Mouse (Mus musculus): ENCODE data around the gene Tbata.

Gene Tbata

GRCm38 (mm10) chr10:61171654-61172053 is at the start of gene Tbata:
Tbata (plus strand) TSS chr10:61171954.
- no peak for DNase-seq (ENCODE audit: low spot score)

- no peak for DNase-seq (ENCODE audit: low spot score)
Measured at GRCm38 (mm10) chr10:61123276-61123913, 48.4 kb upstream of the Tbata start.

GRCm38 (mm10) chr10:61124462-61124861 is 47.3 kb upstream of the Tbata start:
- DNase-seq (ENCODE audit: low spot score) = no peak

- no peak for DNase-seq (ENCODE audit: low spot score)
Measured at GRCm38 (mm10) chr10:61128701-61129365, 42.9 kb upstream of the Tbata start.

GRCm38 (mm10) chr10:61130959-61131358 is 40.8 kb upstream of the Tbata start:
- DNase-seq (ENCODE audit: low spot score) = no peak

- DNase-seq (ENCODE audit: low spot score) = no peak
Measured at GRCm38 (mm10) chr10:61134041-61134440, 37.7 kb upstream of the Tbata start.

GRCm38 (mm10) chr10:61135226-61135839 is 36.4 kb upstream of the Tbata start:
- no peak for DNase-seq (ENCODE audit: low spot score)

- no peak for DNase-seq (ENCODE audit: low spot score)
Measured at GRCm38 (mm10) chr10:61137567-61137966, 34.2 kb upstream of the Tbata start.

- no peak for DNase-seq (ENCODE audit: low spot score)
Measured at GRCm38 (mm10) chr10:61143343-61143742, 28.4 kb upstream of the Tbata start.

GRCm38 (mm10) chr10:61145766-61146118 is 26.0 kb upstream of the Tbata start:
- no peak for DNase-seq (ENCODE audit: low spot score)

GRCm38 (mm10) chr10:61146119-61146806 is 25.5 kb upstream of the Tbata start:
- DNase-seq (ENCODE audit: low spot score) = peak; percentile 53

GRCm38 (mm10) chr10:61146807-61147156 is 25.0 kb upstream of the Tbata start:
- DNase-seq (ENCODE audit: low spot score) = no peak

GRCm38 (mm10) chr10:61147157-61148040 is 24.4 kb upstream of the Tbata start, which contains the start of gene Sgpl1:
Sgpl1 (minus strand) TSS chr10:61147703.
- peak; percentile 94 for DNase-seq (ENCODE audit: low spot score)

GRCm38 (mm10) chr10:61149476-61149875 is 22.3 kb upstream of the Tbata start:
- DNase-seq (ENCODE audit: low spot score) = no peak

GRCm38 (mm10) chr10:61150616-61151015 is 21.1 kb upstream of the Tbata start:
- DNase-seq (ENCODE audit: low spot score) = peak; percentile 66

- DNase-seq (ENCODE audit: low spot score) = no peak
Measured at GRCm38 (mm10) chr10:61152131-61152530, 19.6 kb upstream of the Tbata start.

- no peak for DNase-seq (ENCODE audit: low spot score)
Measured at GRCm38 (mm10) chr10:61155611-61156010, 16.1 kb upstream of the Tbata start.

- DNase-seq (ENCODE audit: low spot score) = no peak
Measured at GRCm38 (mm10) chr10:61156453-61156852, 15.3 kb upstream of the Tbata start.

GRCm38 (mm10) chr10:61158594-61158993 is 13.2 kb upstream of the Tbata start:
- no peak for DNase-seq (ENCODE audit: low spot score)

- DNase-seq (ENCODE audit: low spot score) = peak; percentile 35
Measured at GRCm38 (mm10) chr10:61160089-61160488, 11.7 kb upstream of the Tbata start.

GRCm38 (mm10) chr10:61160671-61161070 is 11.1 kb upstream of the Tbata start:
- no peak for DNase-seq (ENCODE audit: low spot score)

GRCm38 (mm10) chr10:61162366-61162765 is 9.4 kb upstream of the Tbata start:
- DNase-seq (ENCODE audit: low spot score) = peak; percentile 69
